Mouse (Mus musculus): ENCODE measurements around the gene Emid1.

DNA sequence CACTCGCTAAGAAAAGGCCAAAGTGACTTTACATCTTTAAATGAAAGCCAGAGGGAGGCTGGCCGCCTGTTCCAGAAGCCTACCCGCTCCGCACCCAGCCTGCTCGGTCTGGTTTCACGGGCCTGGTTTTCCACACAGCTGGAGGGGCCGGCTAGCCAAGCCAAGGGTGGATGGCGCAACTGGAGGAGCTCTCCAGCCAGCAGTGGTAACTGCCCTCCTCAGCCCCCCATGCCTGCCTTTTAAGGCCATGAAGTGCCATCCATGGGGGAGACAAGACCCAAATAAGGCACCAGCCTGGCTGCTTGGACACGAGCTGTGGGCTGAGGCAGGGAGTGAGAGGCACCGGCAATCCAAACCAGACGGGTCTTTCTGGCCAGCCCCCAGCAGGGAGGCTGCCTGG is 16.1 kb downstream of the Emid1 start:
- TF ChIP-seq GATA1 (IDR thresholded peaks at IDR 0.05; ENCODE audit: low read length) (no peak), TAL1 (IDR thresholded peaks at IDR 0.05; ENCODE audit: low read length) (no peak)
